Mouse (Mus musculus): Measurements from ENCODE around the gene Rgl3.

Rgl3 gene

GRCm38 (mm10) chr9:21978398-21979128 lies 10.7 kb downstream of the Rgl3 start:
- peak; percentile 50 for DNase-seq

GRCm38 (mm10) chr9:21977972-21978371 lies 11.3 kb downstream of the Rgl3 start:
- peak; percentile 47 for DNase-seq

- DNase-seq = no peak
Observed at GRCm38 (mm10) chr9:21977331-21977730, 11.9 kb downstream of the Rgl3 start.

GRCm38 (mm10) chr9:21976626-21977175 lies 12.5 kb downstream of the Rgl3 start:
- no peak for DNase-seq

- DNase-seq = no peak
Observed at GRCm38 (mm10) chr9:21969304-21969703, 19.9 kb downstream of the Rgl3 start.

GRCm38 (mm10) chr9:21968883-21969282 lies 20.4 kb downstream of the Rgl3 start:
- no peak for DNase-seq

GRCm38 (mm10) chr9:21963417-21963816 lies 25.8 kb downstream of the Rgl3 start, which contains the start of gene Epor:
Epor (minus strand) TSS chr9:21963506.
- peak; percentile 51 for DNase-seq

GRCm38 (mm10) chr9:21962416-21963059 lies 26.7 kb downstream of the Rgl3 start:
- DNase-seq = peak; percentile 49

GRCm38 (mm10) chr9:21962010-21962409 lies 27.2 kb downstream of the Rgl3 start:
- no peak for DNase-seq

- no peak for DNase-seq
Observed at GRCm38 (mm10) chr9:21961366-21961980, 27.8 kb downstream of the Rgl3 start.

- DNase-seq = no peak
Observed at GRCm38 (mm10) chr9:21960558-21961208, 28.6 kb downstream of the Rgl3 start.

- DNase-seq = peak; percentile 63
Observed at GRCm38 (mm10) chr9:21960135-21960534, 29.1 kb downstream of the Rgl3 start.

- no peak for DNase-seq
Observed at GRCm38 (mm10) chr9:21959244-21959643, 30.0 kb downstream of the Rgl3 start.

GRCm38 (mm10) chr9:21958372-21958771 lies 30.9 kb downstream of the Rgl3 start:
- no peak for DNase-seq

- DNase-seq = peak; percentile 100
Observed at GRCm38 (mm10) chr9:21955570-21956281, 33.5 kb downstream of the Rgl3 start, which contains the start of gene Swsap1. Swsap1 (plus strand) TSS chr9:21955755.

GRCm38 (mm10) chr9:21955225-21955569 lies 34.0 kb downstream of the Rgl3 start:
- DNase-seq = no peak

GRCm38 (mm10) chr9:21954635-21955034 lies 34.6 kb downstream of the Rgl3 start:
- DNase-seq = no peak

GRCm38 (mm10) chr9:21953600-21953999 lies 35.6 kb downstream of the Rgl3 start:
- no peak for DNase-seq

- no peak for DNase-seq
Observed at GRCm38 (mm10) chr9:21951977-21952376, 37.3 kb downstream of the Rgl3 start.

- DNase-seq = peak; percentile 64
Observed at GRCm38 (mm10) chr9:21950322-21950721, 38.9 kb downstream of the Rgl3 start.

GRCm38 (mm10) chr9:21948790-21949189 lies 40.5 kb downstream of the Rgl3 start:
- DNase-seq = no peak

- no peak for DNase-seq
Observed at GRCm38 (mm10) chr9:21948146-21948545, 41.1 kb downstream of the Rgl3 start.
